Mouse (Mus musculus) adrenal gland, adult 2 months (tissue): ENCODE data around the gene Camk2b. TPM values are rescaled to one million over a fixed set of nuclear protein-coding genes. Genes with fewer than 3 reads are reported as not detected.
"Not testable (repeated sequence)": the region's sequence is repeated elsewhere in the genome, so short reads cannot be mapped to it uniquely, and the experiment has no call there.

ENCODE experiments used
- DNase-seq: peaks from one replicate; pipeline ENCODE4 v3.0.0; 2021
- long read RNA-seq: library from polyadenylated mRNA; stranded (forward); transcript quantifications from one replicate; pipeline ENCODE4 v2.0.0, GENCODE M21; 2021
- polyA plus RNA-seq: library from polyadenylated mRNA; depleted of rRNA; stranded (reverse); fragments of >200 nt; gene quantifications from 2 replicates; pipeline ENCODE4 v1.2.3, GENCODE M21; 2012; rRNA removed
- total RNA-seq, 2 experiments: library from RNA; stranded (reverse); gene quantifications; 2 replicates each; pipeline ENCODE4 v1.2.3; 2021

Camk2b gene
- total RNA-seq (10 to 100 TPM; 11.1 to 16.2 TPM), polyA plus RNA-seq (10.2 and 12.0 TPM in 2 replicates)
- long read RNA-seq, transcript Camk2b-201 (19 exons, 1,872 nt) = major isoform, 11 of 18 reads
- long read RNA-seq, partial matches to known transcripts = 4 of 18 reads
- long read RNA-seq, other reads (novel, unspliced or antisense) = 3 of 18 reads

GRCm38 (mm10) chr11:6066176-6066575 is at the start of gene Camk2b:
Camk2b (minus strand) TSS chr11:6066362.
- no peak for DNase-seq

GRCm38 (mm10) chr11:6111734-6112484 is 45.7 kb upstream of the Camk2b start:
- no peak for DNase-seq

GRCm38 (mm10) chr11:6109990-6110389 is 43.8 kb upstream of the Camk2b start:
- no peak for DNase-seq

- DNase-seq = no peak
Measured at GRCm38 (mm10) chr11:6108296-6108695, 42.1 kb upstream of the Camk2b start.

GRCm38 (mm10) chr11:6107722-6108121 is 41.6 kb upstream of the Camk2b start:
- no peak for DNase-seq

GRCm38 (mm10) chr11:6104734-6105133 is 38.6 kb upstream of the Camk2b start:
- DNase-seq = no peak

GRCm38 (mm10) chr11:6096637-6097036 is 30.5 kb upstream of the Camk2b start:
- DNase-seq = not testable (repeated sequence)

- DNase-seq = no peak
Measured at GRCm38 (mm10) chr11:6086991-6087390, 20.8 kb upstream of the Camk2b start.

GRCm38 (mm10) chr11:6078737-6079136 is 12.6 kb upstream of the Camk2b start:
- no peak for DNase-seq

GRCm38 (mm10) chr11:6075618-6076066 is 9.5 kb upstream of the Camk2b start:
- DNase-seq = no peak

GRCm38 (mm10) chr11:6068181-6068957 is 2.2 kb upstream of the Camk2b start:
- no peak for DNase-seq

- DNase-seq = no peak
Measured at GRCm38 (mm10) chr11:6067160-6067559, 998 bp upstream of the Camk2b start.

- peak; percentile 24 for DNase-seq
Measured at GRCm38 (mm10) chr11:6065551-6066121, 526 bp downstream of the Camk2b start.

- peak; percentile 15 for DNase-seq
Measured at GRCm38 (mm10) chr11:6065046-6065521, 1.1 kb downstream of the Camk2b start.

- DNase-seq = no peak
Measured at GRCm38 (mm10) chr11:6064215-6065045, 1.7 kb downstream of the Camk2b start.

- DNase-seq = no peak
Measured at GRCm38 (mm10) chr11:6063501-6064214, 2.5 kb downstream of the Camk2b start.

- no peak for DNase-seq
Measured at GRCm38 (mm10) chr11:6063065-6063464, 3.1 kb downstream of the Camk2b start.

GRCm38 (mm10) chr11:6062329-6062728 is 3.8 kb downstream of the Camk2b start:
- no peak for DNase-seq

- no peak for DNase-seq
Measured at GRCm38 (mm10) chr11:6061891-6062290, 4.3 kb downstream of the Camk2b start.

- no peak for DNase-seq
Measured at GRCm38 (mm10) chr11:6059162-6059561, 7.0 kb downstream of the Camk2b start.

GRCm38 (mm10) chr11:6053386-6053785 is 12.8 kb downstream of the Camk2b start:
- DNase-seq = no peak
